Mouse (Mus musculus) hindbrain, embryonic 13.5 days (tissue): ENCODE measurements around the gene Gbgt1. TPM values are rescaled to one million over a fixed set of nuclear protein-coding genes. Genes with fewer than 3 reads are reported as not detected.

Experiments
- ATAC-seq: fragments of 200-750 bp; cut with Nextera tagmentation; 2 replicates; pipeline ENCODE4 v1.8.0; 2017; ENCODE audit warnings: moderate TSS enrichment; ENCODE audit not compliant: low FRiP score
- H3K27ac ChIP-seq: fragments of 300-500 bp; sonication (generic); 2 replicates; pipeline ENCODE4 v1.5.1; 2015; ENCODE audit warnings: inconsistent platforms, mild to moderate bottlenecking, moderate library complexity
- H3K27me3 ChIP-seq: fragments of 300-500 bp; sonication (generic); 2 replicates; pipeline ENCODE4 v1.6.1; 2015; ENCODE audit warnings: mild to moderate bottlenecking, inconsistent platforms
- H3K36me3 ChIP-seq: fragments of 300-500 bp; sonication (generic); 2 replicates; pipeline ENCODE4 v1.6.1; 2015; ENCODE audit warnings: mild to moderate bottlenecking, inconsistent platforms
- H3K4me1 ChIP-seq: fragments of 300-500 bp; sonication (generic); replicated peaks from 2 replicates; pipeline ENCODE4 v1.6.1; 2015; ENCODE audit warnings: inconsistent platforms
- H3K4me2 ChIP-seq: fragments of 300-500 bp; sonication (generic); 2 replicates; pipeline ENCODE4 v1.6.1; 2015; ENCODE audit warnings: inconsistent platforms, mild to moderate bottlenecking, moderate library complexity
- H3K4me3 ChIP-seq: fragments of 300-500 bp; sonication (generic); 2 replicates; pipeline ENCODE4 v1.5.1; 2015; ENCODE audit warnings: mild to moderate bottlenecking, inconsistent platforms
- H3K9ac ChIP-seq: fragments of 300-500 bp; sonication (generic); 2 replicates; pipeline ENCODE4 v1.6.1; 2015; ENCODE audit warnings: mild to moderate bottlenecking, inconsistent platforms
- H3K9me3 ChIP-seq: fragments of 300-500 bp; sonication (generic); 2 replicates; pipeline ENCODE4 v1.6.1; 2016; ENCODE audit warnings: inconsistent platforms
- WGBS: fragments of 180-500 bp; shearing (Covaris S2); methylation state at CpG from one replicate; pipeline ENCODE4 v1.1.7; 2015; 5-methylcytosine and 5-hydroxymethylcytosine counted together
- polyA plus RNA-seq: library from polyadenylated mRNA; unstranded; fragments of >200 nt; fragmentation: Nextera tagmentation; extraction: Ambion mirVana; gene quantifications from 2 replicates; pipeline ENCODE4 v1.2.1, GENCODE M21; 2015

The Gbgt1 gene
- polyA plus RNA-seq, 1 experiment from 2014 or later, result 1.0 TPM

- peak overlapping the region; percentile 93 for H3K27ac ChIP-seq
- ATAC-seq, result no peak
- H3K36me3 ChIP-seq, result peaks cover 2% of the 10 kb centered on the region; the same call in 1 of the 2 replicates
- H3K9ac ChIP-seq, result peak overlapping the region; percentile 90
- 33% methylated on average over 4 of the region's 4 CpGs for WGBS
- H3K4me1 ChIP-seq, result peaks cover 100% of the 10 kb centered on the region
- peak overlapping the region; percentile 71 for H3K4me2 ChIP-seq
- H3K4me3 ChIP-seq, result peak overlapping the region; percentile 58
- H3K9me3 ChIP-seq, result no peaks in the 10 kb centered on the region
- H3K27me3 ChIP-seq, result no peaks in the 10 kb centered on the region
Observed at GRCm38 (mm10) chr2:28535263-28535540, 38.5 kb downstream of the Gbgt1 start.

- Histone ChIP-seq H3K4me1 (peaks cover 100% of the 10 kb centered on the region), H3K4me3 (peak overlapping the region; percentile 58; the same call in 1 of the 2 replicates), H3K36me3 (peaks cover 7% of the 10 kb centered on the region; the same call in 1 of the 2 replicates), H3K9ac (peak overlapping the region; percentile 90), H3K9me3 (no peaks in the 10 kb centered on the region), H3K27ac (peak overlapping the region; percentile 93), H3K4me2 (peak overlapping the region; percentile 71), H3K27me3 (no peaks in the 10 kb centered on the region)
- 25% methylated on average over 7 of the region's 7 CpGs for WGBS
- no peak for ATAC-seq
Observed at GRCm38 (mm10) chr2:28535650-28536049, 39.0 kb downstream of the Gbgt1 start.

- peak overlapping the region; percentile 90; the same call in 1 of the 2 replicates for H3K9ac ChIP-seq
- no peaks in the 10 kb centered on the region for H3K27me3 ChIP-seq
- H3K9me3 ChIP-seq, result no peaks in the 10 kb centered on the region
- peak overlapping the region; percentile 93 for H3K27ac ChIP-seq
- no peak overlapping the region for H3K4me3 ChIP-seq
- peaks cover 99% of the 10 kb centered on the region for H3K4me1 ChIP-seq
- H3K4me2 ChIP-seq, result peak overlapping the region; percentile 71; the same call in 1 of the 2 replicates
- WGBS, result 62% methylated on average over 4 of the region's 4 CpGs
- H3K36me3 ChIP-seq, result peaks cover 10% of the 10 kb centered on the region
- ATAC-seq, result no peak
Observed at GRCm38 (mm10) chr2:28536166-28536565, 39.5 kb downstream of the Gbgt1 start.

GRCm38 (mm10) chr2:28536766-28537633 is 40.3 kb downstream of the Gbgt1 start:
- 69% methylated on average over 11 of the region's 11 CpGs for WGBS
- Histone ChIP-seq H3K9ac (peak overlapping the region; percentile 40; the same call in 1 of the 2 replicates), H3K27ac (peak overlapping the region; percentile 93)

GRCm38 (mm10) chr2:28537634-28537920 is 40.9 kb downstream of the Gbgt1 start:
- no peak for ATAC-seq
- Histone ChIP-seq H3K36me3 (peaks cover 24% of the 10 kb centered on the region), H3K4me3 (no peak overlapping the region), H3K9me3 (no peaks in the 10 kb centered on the region), H3K9ac (peak overlapping the region; percentile 40; the same call in 1 of the 2 replicates), H3K4me2 (peak overlapping the region; percentile 4; the same call in 1 of the 2 replicates), H3K27ac (peak overlapping the region; percentile 58), H3K4me1 (peaks cover 89% of the 10 kb centered on the region), H3K27me3 (no peaks in the 10 kb centered on the region)
- 26% methylated on average over 4 of the region's 4 CpGs for WGBS

More at GRCm38 (mm10) chr2:28536766-28537633, 40.3 kb downstream of the Gbgt1 start:
- Histone ChIP-seq H3K27me3 (no peaks in the 10 kb centered on the region), H3K4me3 (no peak overlapping the region), H3K4me2 (peak overlapping the region; percentile 4; the same call in 1 of the 2 replicates), H3K36me3 (peaks cover 19% of the 10 kb centered on the region), H3K9me3 (no peaks in the 10 kb centered on the region), H3K4me1 (peaks cover 95% of the 10 kb centered on the region)
- no peak for ATAC-seq

GRCm38 (mm10) chr2:28537995-28538816 is 41.5 kb downstream of the Gbgt1 start:
- H3K27me3 ChIP-seq, result no peaks in the 10 kb centered on the region
- 64% methylated on average over 8 of the region's 8 CpGs for WGBS
- peaks cover 31% of the 10 kb centered on the region for H3K36me3 ChIP-seq
- H3K4me1 ChIP-seq, result peaks cover 83% of the 10 kb centered on the region
- no peak for ATAC-seq
- no peaks in the 10 kb centered on the region for H3K9me3 ChIP-seq
- peak overlapping the region; percentile 62; the same call in 1 of the 2 replicates for H3K9ac ChIP-seq
- H3K4me3 ChIP-seq, result no peak overlapping the region
- no peak overlapping the region; the same call in 1 of the 2 replicates for H3K4me2 ChIP-seq
- H3K27ac ChIP-seq, result peak overlapping the region; percentile 84

GRCm38 (mm10) chr2:28538817-28539128 is 42.1 kb downstream of the Gbgt1 start:
- Histone ChIP-seq H3K4me3 (no peak overlapping the region), H3K4me1 (peaks cover 77% of the 10 kb centered on the region), H3K27me3 (no peaks in the 10 kb centered on the region), H3K9ac (peak overlapping the region; percentile 62), H3K36me3 (peaks cover 36% of the 10 kb centered on the region), H3K27ac (peak overlapping the region; percentile 84), H3K4me2 (no peak overlapping the region; the same call in 1 of the 2 replicates), H3K9me3 (no peaks in the 10 kb centered on the region)
- 38% methylated on average over 1 of the region's 1 CpGs for WGBS
- no peak for ATAC-seq

GRCm38 (mm10) chr2:28539206-28539605 is 42.5 kb downstream of the Gbgt1 start:
- peaks cover 41% of the 10 kb centered on the region for H3K36me3 ChIP-seq
- H3K4me3 ChIP-seq, result no peak overlapping the region
- H3K27me3 ChIP-seq, result no peaks in the 10 kb centered on the region
- H3K4me1 ChIP-seq, result peaks cover 73% of the 10 kb centered on the region
- H3K9ac ChIP-seq, result peak overlapping the region; percentile 62
- H3K9me3 ChIP-seq, result no peaks in the 10 kb centered on the region
- H3K4me2 ChIP-seq, result peak overlapping the region; percentile 16; the same call in 1 of the 2 replicates
- 31% methylated on average over 7 of the region's 7 CpGs for WGBS
- peak overlapping the region; percentile 84 for H3K27ac ChIP-seq
- peak; percentile 47 for ATAC-seq

GRCm38 (mm10) chr2:28539949-28540348 is 43.3 kb downstream of the Gbgt1 start:
- no peaks in the 10 kb centered on the region for H3K27me3 ChIP-seq
- H3K4me3 ChIP-seq, result no peak overlapping the region
- ATAC-seq, result no peak
- H3K9me3 ChIP-seq, result no peaks in the 10 kb centered on the region
- 80% methylated on average over 2 of the region's 2 CpGs for WGBS
- H3K9ac ChIP-seq, result peak overlapping the region; percentile 62; the same call in 1 of the 2 replicates
- peak overlapping the region; percentile 16; the same call in 1 of the 2 replicates for H3K4me2 ChIP-seq
- peaks cover 48% of the 10 kb centered on the region for H3K36me3 ChIP-seq
- H3K27ac ChIP-seq, result peak overlapping the region; percentile 84
- H3K4me1 ChIP-seq, result peaks cover 65% of the 10 kb centered on the region

GRCm38 (mm10) chr2:28540587-28541227 is 44.0 kb downstream of the Gbgt1 start:
- no peaks in the 10 kb centered on the region for H3K27me3 ChIP-seq
- no peak overlapping the region for H3K4me3 ChIP-seq
- 80% methylated on average over 8 of the region's 8 CpGs for WGBS
- 0 out of 2 replicates have a peak overlapping the region, but pooled peaks have one; percentile 84 for H3K27ac ChIP-seq
- peaks cover 56% of the 10 kb centered on the region for H3K36me3 ChIP-seq
- H3K4me2 ChIP-seq, result no peak overlapping the region
- ATAC-seq, result no peak
- peak overlapping the region; percentile 62; the same call in 1 of the 2 replicates for H3K9ac ChIP-seq
- H3K9me3 ChIP-seq, result no peaks in the 10 kb centered on the region
- peaks cover 58% of the 10 kb centered on the region for H3K4me1 ChIP-seq

GRCm38 (mm10) chr2:28543894-28544293 is 47.2 kb downstream of the Gbgt1 start:
- no peaks in the 10 kb centered on the region for H3K9me3 ChIP-seq
- H3K4me3 ChIP-seq, result no peak overlapping the region
- peaks cover 86% of the 10 kb centered on the region for H3K36me3 ChIP-seq
- 94% methylated on average over 8 of the region's 8 CpGs for WGBS
- no peak overlapping the region for H3K4me2 ChIP-seq
- no peak overlapping the region for H3K27ac ChIP-seq
- H3K4me1 ChIP-seq, result peaks cover 32% of the 10 kb centered on the region
- no peak for ATAC-seq
- no peak overlapping the region for H3K9ac ChIP-seq
- no peaks in the 10 kb centered on the region for H3K27me3 ChIP-seq

GRCm38 (mm10) chr2:28545976-28546375 is 49.3 kb downstream of the Gbgt1 start:
- no peak for ATAC-seq
- no peak overlapping the region for H3K4me3 ChIP-seq
- peaks cover 97% of the 10 kb centered on the region for H3K36me3 ChIP-seq
- no peak overlapping the region for H3K4me2 ChIP-seq
- peaks cover 11% of the 10 kb centered on the region for H3K4me1 ChIP-seq
- no peak overlapping the region for H3K9ac ChIP-seq
- H3K27ac ChIP-seq, result peak overlapping the region; percentile 48; the same call in 1 of the 2 replicates
- no peaks in the 10 kb centered on the region for H3K9me3 ChIP-seq
- H3K27me3 ChIP-seq, result no peaks in the 10 kb centered on the region
